Mouse (Mus musculus): ENCODE data around the gene Nptxr.

Gene Nptxr

DNA sequence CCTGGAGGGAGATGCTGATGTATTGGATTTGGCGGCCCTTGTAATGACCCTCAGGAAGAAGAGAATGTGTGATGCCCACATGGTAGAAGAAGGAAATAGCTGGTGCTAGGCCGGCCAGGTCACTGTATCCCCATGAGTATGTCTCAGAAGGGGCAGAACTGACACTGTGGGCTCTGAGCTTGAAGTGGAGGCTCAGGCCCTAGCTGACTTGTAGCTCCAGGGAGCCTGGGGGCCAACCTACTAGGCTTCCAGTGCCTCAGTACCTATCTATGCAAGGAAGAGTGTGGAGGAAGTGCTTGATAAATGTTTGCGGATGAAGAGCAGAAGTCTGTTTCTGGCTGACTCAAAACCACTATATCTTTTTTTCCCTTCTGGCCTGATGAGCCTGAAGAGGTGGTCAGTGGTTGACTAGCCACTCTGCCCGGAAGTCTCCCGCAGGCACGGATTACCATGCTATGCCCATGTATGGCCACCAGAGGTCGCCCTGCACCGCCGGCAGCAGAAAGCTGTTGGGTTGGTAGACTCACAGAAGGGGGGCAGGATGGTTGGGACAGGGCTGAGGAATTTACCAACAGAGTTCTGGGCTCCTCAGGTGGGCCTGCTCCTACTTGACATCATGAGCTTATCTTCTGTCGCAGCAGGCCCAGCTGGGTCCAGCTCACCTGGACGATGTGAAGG lies 51.7 kb downstream of the Nptxr start:
- DNase-seq (ENCODE audit: low read depth) = peak; percentile 78

DNA sequence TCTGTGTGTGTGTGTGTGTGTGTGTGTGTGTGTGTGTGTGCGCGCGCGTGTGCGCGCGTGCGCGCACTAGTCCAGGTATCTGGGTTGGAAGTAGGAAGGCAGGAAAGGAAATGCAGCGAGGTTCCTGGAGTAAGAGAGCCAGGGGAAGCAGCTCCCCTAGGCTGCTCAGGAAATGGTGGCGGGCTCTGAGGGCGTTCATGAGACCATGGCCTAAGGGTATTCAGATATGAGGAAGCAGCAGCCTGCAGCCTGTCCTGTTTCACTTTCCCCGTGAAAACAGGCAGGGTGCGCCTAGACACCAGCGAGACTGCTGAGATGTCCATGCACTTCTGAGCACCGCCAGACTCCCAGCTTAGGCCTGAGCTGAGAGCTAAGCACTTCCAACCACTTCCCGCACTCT lies 52.8 kb downstream of the Nptxr start:
- DNase-seq (ENCODE audit: low read depth) = no peak

DNA sequence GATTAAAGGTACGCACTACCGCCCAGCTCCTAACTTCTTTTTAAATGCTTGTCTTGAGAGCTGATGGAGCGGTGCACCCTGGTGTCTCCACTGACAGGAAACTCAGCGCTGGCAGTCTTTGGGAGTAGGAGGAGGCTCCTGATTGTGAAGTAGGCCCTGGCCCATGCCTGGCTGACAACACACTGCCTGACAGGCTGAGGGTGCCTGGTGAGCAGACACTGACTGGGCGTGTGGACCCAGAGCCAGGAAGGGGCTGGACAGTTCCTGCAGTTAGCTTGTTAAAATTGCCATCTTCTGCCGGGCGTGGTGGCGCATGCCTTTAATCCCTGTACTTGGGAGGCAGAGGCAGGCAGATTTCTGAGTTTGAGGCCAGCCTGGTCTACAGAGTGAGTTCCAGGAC lies 54.3 kb downstream of the Nptxr start:
- no peak for DNase-seq (ENCODE audit: low read depth)

DNA sequence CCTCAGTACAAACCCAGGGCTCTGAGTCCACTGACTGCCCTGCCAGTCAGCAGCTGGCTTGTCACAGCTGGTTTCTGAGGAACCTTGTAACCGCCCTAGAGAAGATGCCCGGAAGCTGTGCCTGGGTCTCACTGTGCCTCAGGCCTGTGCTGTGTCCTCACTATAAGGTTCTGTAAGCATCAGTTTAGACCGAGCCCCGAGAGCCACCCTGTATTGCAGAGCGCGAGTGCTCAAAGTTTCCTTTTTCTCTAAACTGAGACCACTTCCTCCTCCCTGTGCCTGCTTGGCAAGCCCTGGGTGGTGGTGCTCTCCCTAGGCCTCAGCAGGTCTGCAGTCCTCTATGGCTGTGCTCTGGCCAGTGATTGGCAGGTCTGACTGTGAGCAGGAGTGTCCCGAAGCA lies 55.4 kb downstream of the Nptxr start:
- DNase-seq (ENCODE audit: low read depth) = no peak

DNA sequence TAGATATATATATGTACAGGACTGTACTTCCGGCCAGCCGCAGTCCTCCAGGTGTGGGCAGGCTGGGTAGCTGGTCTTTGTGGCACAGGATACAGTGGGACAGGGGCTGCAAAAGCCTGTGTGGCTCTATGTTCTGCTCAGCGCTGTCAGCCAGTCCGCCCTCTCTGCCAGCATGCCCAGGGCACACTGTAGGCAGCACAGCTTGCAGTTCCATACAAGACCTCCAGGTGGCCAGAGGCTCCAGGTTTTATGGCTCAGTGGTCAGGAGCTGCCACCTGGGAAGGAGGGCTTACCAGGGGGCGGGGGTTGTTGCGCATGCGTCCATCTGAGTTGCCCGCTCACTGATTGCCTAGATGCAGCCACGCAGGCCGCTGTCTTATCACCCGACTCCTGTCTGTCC lies 56.6 kb downstream of the Nptxr start:
- DNase-seq (ENCODE audit: low read depth) = peak; percentile 65

DNA sequence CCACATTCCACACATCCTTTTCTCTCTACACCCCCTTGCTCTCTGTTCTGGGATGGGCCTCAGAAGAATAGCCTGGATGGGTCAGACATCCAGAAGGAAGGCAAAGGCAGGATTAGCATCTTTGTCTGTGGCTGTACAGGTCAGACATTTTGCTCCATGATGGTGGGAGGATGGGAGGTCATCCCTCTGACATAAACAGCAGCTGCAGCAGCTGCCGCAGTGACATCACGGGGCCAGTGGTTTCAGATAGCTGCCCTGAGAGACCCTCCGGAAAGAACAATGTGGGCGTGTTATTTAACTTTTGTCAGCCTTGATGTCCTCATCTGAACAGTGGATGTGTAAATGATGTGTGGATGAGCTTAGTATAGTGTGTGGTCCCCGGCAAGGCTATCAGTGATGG lies 58.7 kb downstream of the Nptxr start:
- DNase-seq (ENCODE audit: low read depth) = no peak

DNA sequence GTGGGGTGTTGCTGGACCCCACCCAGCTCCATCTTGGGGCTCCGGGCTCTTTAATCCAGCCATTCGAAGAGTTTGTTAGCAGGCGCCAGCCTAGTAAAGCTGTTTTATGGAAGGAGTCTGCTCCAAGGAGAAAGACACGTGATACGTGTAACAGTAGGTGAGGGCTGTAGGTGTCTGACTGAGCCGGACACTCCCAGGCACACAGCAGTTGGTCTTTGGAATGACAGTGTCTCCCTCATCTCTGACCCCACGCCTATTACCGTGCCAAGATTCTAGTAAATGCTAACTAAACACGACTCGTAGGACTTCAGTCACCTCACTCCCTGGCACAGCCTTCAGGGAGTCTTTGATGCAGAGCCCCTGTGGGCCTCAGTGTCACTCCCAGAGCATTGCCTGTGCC lies 59.3 kb downstream of the Nptxr start:
- no peak for DNase-seq (ENCODE audit: low read depth)

DNA sequence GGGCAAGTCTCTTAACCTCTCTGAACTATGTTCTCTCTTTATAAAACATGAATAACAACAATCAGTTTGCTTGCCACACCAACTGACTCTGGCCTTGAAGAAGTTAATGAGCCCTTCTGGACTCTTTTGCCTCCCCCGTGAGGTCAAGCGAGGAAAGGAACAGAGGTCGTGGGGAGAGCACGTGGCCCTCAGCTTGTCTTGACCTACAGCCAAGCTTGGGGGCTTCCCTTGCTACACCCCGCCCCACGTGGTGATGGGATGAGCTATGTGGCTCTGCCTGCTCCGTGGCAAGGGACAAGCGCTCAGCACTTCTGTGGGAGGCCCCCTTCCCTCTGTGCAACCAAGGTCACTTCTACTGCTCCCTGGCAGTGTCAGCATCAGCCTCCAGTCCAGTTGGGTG lies 59.8 kb downstream of the Nptxr start:
- DNase-seq (ENCODE audit: low read depth) = no peak

DNA sequence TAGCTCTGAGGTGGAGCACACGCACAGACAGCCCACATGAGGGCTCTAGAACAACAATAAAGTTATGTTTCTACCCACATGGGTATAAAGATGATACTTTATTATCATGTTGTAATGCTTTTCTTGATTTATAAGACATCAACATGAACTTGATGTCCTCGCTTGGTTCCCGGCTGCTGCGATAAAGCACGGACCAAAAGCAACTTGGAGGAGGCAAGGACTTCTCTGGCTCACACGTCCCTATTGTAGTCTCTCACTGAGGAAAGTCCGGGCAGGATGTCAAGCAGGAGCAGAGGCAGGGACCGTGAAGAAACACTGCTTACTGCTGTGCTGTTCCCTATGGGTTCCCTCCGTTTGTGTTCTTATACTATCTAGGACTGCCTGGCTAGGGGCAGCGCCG lies 60.6 kb downstream of the Nptxr start:
- no peak for DNase-seq (ENCODE audit: low read depth)

DNA sequence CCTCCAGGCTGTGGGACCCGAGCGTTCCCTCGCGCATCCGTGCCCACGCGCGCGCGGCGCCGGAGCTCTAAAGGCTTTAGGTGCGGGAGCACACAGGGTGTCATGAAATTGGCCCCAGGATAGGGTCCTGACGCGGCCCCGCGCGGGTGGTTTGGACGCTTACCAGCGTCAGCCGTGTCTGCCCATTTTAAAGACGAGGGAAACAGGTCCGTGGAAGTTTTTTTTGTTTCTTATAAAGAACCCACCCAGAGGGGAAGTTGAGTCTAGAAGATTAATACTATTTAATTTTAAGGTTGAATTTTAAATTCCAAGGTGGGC lies 61.9 kb downstream of the Nptxr start:
- no peak for DNase-seq (ENCODE audit: low read depth)

DNA sequence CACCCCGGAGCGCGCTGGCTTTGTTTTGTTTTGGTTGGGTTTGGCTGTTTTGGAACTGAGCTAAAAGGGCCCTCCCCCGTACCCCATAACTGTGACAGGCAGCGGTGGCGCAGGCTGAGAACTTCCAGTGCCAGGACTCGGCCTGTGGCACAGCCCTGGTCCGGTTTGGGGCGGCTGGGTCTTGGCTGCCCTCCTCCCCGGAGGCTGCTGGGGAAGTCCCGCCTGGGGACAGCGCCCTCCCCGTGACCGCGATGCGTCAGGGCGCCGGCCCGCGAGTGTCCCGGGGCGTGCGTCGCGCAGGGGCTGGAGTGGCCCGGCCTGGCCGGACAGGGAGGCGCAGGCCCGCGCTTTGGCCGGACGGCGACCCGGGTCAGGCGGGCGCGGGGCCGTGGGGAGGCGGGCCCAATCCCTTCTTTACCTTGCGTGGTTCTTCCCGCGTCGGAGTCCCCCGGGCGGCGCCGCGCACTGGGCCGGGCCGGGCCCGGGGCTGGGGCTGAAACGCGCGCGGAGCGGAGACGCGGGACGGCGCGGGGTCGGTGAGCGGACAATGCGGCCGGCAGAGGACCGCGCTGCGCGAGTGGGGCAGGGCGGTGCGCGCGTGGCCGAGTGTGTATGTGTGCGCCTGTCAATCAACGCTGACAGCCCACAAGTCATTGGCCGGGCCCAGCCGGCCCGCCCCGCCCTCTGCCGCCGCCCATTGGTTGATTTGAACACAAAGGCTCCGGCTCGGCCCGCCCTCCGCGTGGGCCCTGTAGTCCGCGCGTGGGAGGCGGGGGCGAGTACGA lies 62.5 kb downstream of the Nptxr start, which contains the start of gene Sun2:
Sun2 (minus strand) TSS at position 616 of the 785 bp plus-strand sequence.
- peak; percentile 93 for DNase-seq (ENCODE audit: low read depth)

DNA sequence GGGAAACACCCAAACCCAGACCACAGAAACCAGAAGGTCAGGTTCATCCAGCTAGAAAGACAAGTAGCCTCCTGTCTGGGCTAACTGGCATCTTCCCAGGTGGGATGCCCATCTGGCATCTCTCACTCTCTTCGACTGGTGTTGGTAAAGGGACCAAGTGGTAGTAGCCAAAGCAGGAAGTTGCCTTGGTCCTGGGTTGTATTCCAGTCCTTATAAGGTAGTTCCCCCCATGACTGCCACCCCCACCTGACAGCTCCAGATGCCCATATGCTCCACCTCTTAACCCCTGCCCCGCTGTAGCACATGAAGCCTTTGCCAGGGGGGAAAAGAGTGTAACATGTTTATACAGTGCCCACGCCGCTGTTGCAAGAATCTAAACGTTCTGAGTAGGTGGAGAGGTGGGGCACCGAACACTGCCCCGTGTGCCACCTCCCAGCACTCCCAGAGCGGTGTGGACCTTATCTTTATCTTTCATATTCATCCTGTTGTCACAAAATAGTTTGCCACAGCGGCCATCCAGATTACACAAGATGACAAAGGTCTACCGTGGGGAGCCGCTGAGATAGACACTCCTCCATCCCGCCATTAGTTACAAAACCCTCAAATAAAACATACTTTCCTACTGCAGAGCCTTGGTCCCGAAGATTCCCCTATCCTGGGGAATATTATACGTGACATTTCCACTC lies 63.2 kb downstream of the Nptxr start:
- DNase-seq (ENCODE audit: low read depth) = peak; percentile 87

DNA sequence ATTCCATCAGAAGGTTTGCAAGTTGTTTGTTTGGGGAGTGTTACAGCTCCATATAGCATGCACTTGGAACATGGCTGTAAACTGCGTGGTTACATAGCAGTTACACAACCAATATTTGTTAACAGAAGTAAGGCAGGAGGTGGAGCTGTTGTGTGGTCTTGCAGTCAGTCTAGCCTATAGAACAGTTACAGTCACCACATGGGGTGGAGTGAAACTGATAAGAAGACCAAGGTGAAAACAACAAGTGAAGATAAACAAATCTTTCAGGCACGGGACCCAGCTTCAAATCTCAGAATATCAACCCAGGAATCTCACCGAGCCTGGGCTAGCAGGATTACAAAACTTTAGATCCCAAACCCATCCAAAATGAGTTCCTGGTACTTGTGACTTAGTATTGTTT lies 63.8 kb downstream of the Nptxr start:
- DNase-seq (ENCODE audit: low read depth) = peak; percentile 84

Data from induced T-regulatory cell, adult 2 months (primary cell).